Mouse (Mus musculus): ENCODE measurements around the gene Rab35. TPM values are rescaled to one million over a fixed set of nuclear protein-coding genes. Genes with fewer than 3 reads are reported as not detected.

Gene Rab35
- total and polyA plus RNA-seq, 2 experiments = 5.5 to 21.3 TPM

GRCm38 (mm10) chr5:115650885-115651284 lies 19.2 kb downstream of the Rab35 start:
- Histone ChIP-seq H3K79me2 (ENCODE audit: control insufficient read depth, insufficient read depth, low read length) (no peaks in the 10 kb centered on the region), H3K4me1 (ENCODE audit: control insufficient read depth, insufficient read depth, low read length) (peaks cover 2% of the 10 kb centered on the region; the same call in 1 of the 2 replicates), H3K4me3 (ENCODE audit: insufficient read depth, low read depth, low read length) (no peak overlapping the region), H3K27ac (replicated peaks; ENCODE audit: insufficient read depth, low read depth, low read length) (no peak overlapping the region), H3K9ac (ENCODE audit: low read depth, low read length) (no peak overlapping the region), H3K36me3 (ENCODE audit: control insufficient read depth, insufficient read depth, low read length) (peaks cover 3% of the 10 kb centered on the region; the same call in 1 of the 2 replicates), H3K27me3 (ENCODE audit: control insufficient read depth, insufficient read depth, low read length) (no peaks in the 10 kb centered on the region)
- no peak for DNase-seq (ENCODE audit: extremely low read depth, low read depth, low spot score)
- 94% methylated on average over 10 of the region's 10 CpGs for WGBS
- TF ChIP-seq CTCF (IDR thresholded peaks at IDR 0.05; ENCODE audit: low read depth, low read length) (no peak), POLR2A (IDR thresholded peaks at IDR 0.05; ENCODE audit: extremely low read depth, insufficient read depth, low read length) (no peak)

DNA sequence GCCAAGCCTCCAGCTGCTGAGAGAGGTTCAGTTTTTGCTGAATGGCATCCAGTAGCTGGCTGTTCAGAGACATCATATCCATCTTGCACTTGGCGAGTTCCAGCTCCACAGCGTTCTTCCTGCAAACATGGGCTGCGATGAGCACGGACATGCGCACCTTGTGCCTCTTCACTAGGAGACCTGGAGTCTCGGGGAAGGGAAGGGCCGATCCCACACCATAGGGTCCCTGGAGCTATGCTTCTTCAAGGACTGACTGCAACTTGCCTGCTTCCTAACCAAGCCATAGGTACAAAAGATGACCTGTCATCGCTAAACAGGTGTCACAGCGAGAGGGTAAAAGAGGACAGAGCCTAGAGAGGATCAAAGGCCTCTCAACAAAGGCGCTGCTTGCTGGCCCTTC lies 20.1 kb downstream of the Rab35 start:
- WGBS = 94% methylated on average over 10 of the region's 10 CpGs
- DNase-seq (ENCODE audit: extremely low read depth, low read depth, low spot score) = no peak
- H3K4me1 ChIP-seq (ENCODE audit: control insufficient read depth, insufficient read depth, low read length) = peaks cover 2% of the 10 kb centered on the region; the same call in 1 of the 2 replicates
- no peaks in the 10 kb centered on the region for H3K79me2 ChIP-seq (ENCODE audit: control insufficient read depth, insufficient read depth, low read length)
- no peak overlapping the region for H3K27ac ChIP-seq (replicated peaks; ENCODE audit: insufficient read depth, low read depth, low read length)
- H3K9ac ChIP-seq (ENCODE audit: low read depth, low read length) = no peak overlapping the region
- no peak for TF ChIP-seq POLR2A (IDR thresholded peaks at IDR 0.05; ENCODE audit: extremely low read depth, insufficient read depth, low read length)
- TF ChIP-seq CTCF (IDR thresholded peaks at IDR 0.05; ENCODE audit: low read depth, low read length) = no peak
- no peaks in the 10 kb centered on the region for H3K36me3 ChIP-seq (ENCODE audit: control insufficient read depth, insufficient read depth, low read length)
- no peaks in the 10 kb centered on the region for H3K27me3 ChIP-seq (ENCODE audit: control insufficient read depth, insufficient read depth, low read length)
- no peak overlapping the region for H3K4me3 ChIP-seq (ENCODE audit: insufficient read depth, low read depth, low read length)

- peak overlapping the region; percentile 55 for H3K9ac ChIP-seq (ENCODE audit: low read depth, low read length)
- TF ChIP-seq POLR2A (IDR thresholded peaks at IDR 0.05; ENCODE audit: extremely low read depth, insufficient read depth, low read length) = peak; percentile 80
- TF ChIP-seq CTCF (IDR thresholded peaks at IDR 0.05; ENCODE audit: low read depth, low read length) = peak; percentile 91
- 3% methylated on average over 35 of the region's 35 CpGs for WGBS
Measured at GRCm38 (mm10) chr5:115652681-115653575, 21.2 kb downstream of the Rab35 start.

DNA sequence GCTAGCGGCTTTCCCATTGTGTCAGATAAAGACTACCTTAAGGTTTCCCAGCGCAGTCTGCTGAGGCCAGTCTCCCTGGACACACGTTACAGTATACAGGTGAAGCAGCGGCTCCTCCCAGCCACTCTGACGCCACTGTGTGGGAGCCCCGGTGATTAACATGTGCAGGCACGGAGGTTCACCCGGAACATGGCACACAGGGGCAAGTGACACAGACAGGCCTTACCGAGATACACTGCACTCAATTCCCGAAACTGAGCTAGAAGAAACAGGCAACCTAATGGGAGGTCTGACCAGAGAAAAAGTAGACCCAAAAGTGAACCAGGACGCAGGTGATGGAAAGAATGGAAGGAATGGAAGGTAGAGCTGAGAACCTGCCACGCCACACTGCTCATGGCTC lies 22.1 kb downstream of the Rab35 start:
- Histone ChIP-seq H3K27ac (replicated peaks; ENCODE audit: insufficient read depth, low read depth, low read length) (no peak overlapping the region), H3K27me3 (ENCODE audit: control insufficient read depth, insufficient read depth, low read length) (no peaks in the 10 kb centered on the region), H3K79me2 (ENCODE audit: control insufficient read depth, insufficient read depth, low read length) (no peaks in the 10 kb centered on the region), H3K4me3 (ENCODE audit: insufficient read depth, low read depth, low read length) (no peak overlapping the region), H3K4me1 (ENCODE audit: control insufficient read depth, insufficient read depth, low read length) (peaks cover 2% of the 10 kb centered on the region; the same call in 1 of the 2 replicates), H3K9ac (ENCODE audit: low read depth, low read length) (no peak overlapping the region), H3K36me3 (ENCODE audit: control insufficient read depth, insufficient read depth, low read length) (no peaks in the 10 kb centered on the region)
- 98% methylated on average over 12 of the region's 12 CpGs for WGBS
- TF ChIP-seq POLR2A (IDR thresholded peaks at IDR 0.05; ENCODE audit: extremely low read depth, insufficient read depth, low read length) (no peak), CTCF (IDR thresholded peaks at IDR 0.05; ENCODE audit: low read depth, low read length) (no peak)
- DNase-seq (ENCODE audit: extremely low read depth, low read depth, low spot score) = no peak

More at GRCm38 (mm10) chr5:115652681-115653575, 21.2 kb downstream of the Rab35 start:
- peaks cover 2% of the 10 kb centered on the region; the same call in 1 of the 2 replicates for H3K4me1 ChIP-seq (ENCODE audit: control insufficient read depth, insufficient read depth, low read length)
- peak overlapping the region; percentile 52 for H3K4me3 ChIP-seq (ENCODE audit: insufficient read depth, low read depth, low read length)
- peak; percentile 97 for DNase-seq (ENCODE audit: extremely low read depth, low read depth, low spot score)
- no peaks in the 10 kb centered on the region for H3K79me2 ChIP-seq (ENCODE audit: control insufficient read depth, insufficient read depth, low read length)
- peak overlapping the region; percentile 11 for H3K27ac ChIP-seq (replicated peaks; ENCODE audit: insufficient read depth, low read depth, low read length)
- H3K36me3 ChIP-seq (ENCODE audit: control insufficient read depth, insufficient read depth, low read length) = no peaks in the 10 kb centered on the region
- no peaks in the 10 kb centered on the region for H3K27me3 ChIP-seq (ENCODE audit: control insufficient read depth, insufficient read depth, low read length)

DNA sequence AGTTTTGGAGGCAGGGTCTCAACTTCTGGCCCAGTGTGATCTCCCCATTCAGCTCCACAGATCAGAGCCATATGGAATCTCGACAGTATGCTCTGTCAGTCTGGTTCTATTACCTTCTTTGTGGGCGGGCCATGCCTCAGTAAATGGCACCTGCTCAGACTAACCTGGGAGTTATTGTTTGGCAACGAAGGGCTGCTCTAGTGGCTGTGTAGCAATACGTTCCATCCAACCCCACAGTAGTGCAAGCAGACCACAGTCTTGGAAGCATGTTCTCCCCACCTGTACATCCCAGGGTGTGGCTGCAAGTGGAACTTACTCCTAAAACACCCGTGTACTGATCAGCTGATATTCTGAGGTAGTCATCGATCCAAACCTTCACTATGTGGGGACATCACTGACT lies 25.0 kb downstream of the Rab35 start:
- TF ChIP-seq POLR2A (IDR thresholded peaks at IDR 0.05; ENCODE audit: extremely low read depth, insufficient read depth, low read length) (no peak), CTCF (IDR thresholded peaks at IDR 0.05; ENCODE audit: low read depth, low read length) (no peak)
- peaks cover 2% of the 10 kb centered on the region; the same call in 1 of the 2 replicates for H3K4me1 ChIP-seq (ENCODE audit: control insufficient read depth, insufficient read depth, low read length)
- H3K36me3 ChIP-seq (ENCODE audit: control insufficient read depth, insufficient read depth, low read length) = no peaks in the 10 kb centered on the region
- no peak overlapping the region for H3K4me3 ChIP-seq (ENCODE audit: insufficient read depth, low read depth, low read length)
- DNase-seq (ENCODE audit: extremely low read depth, low read depth, low spot score) = no peak
- no peaks in the 10 kb centered on the region for H3K79me2 ChIP-seq (ENCODE audit: control insufficient read depth, insufficient read depth, low read length)
- H3K27ac ChIP-seq (replicated peaks; ENCODE audit: insufficient read depth, low read depth, low read length) = no peak overlapping the region
- no peaks in the 10 kb centered on the region for H3K27me3 ChIP-seq (ENCODE audit: control insufficient read depth, insufficient read depth, low read length)
- WGBS = 72% methylated on average over 6 of the region's 6 CpGs
- no peak overlapping the region for H3K9ac ChIP-seq (ENCODE audit: low read depth, low read length)

DNA sequence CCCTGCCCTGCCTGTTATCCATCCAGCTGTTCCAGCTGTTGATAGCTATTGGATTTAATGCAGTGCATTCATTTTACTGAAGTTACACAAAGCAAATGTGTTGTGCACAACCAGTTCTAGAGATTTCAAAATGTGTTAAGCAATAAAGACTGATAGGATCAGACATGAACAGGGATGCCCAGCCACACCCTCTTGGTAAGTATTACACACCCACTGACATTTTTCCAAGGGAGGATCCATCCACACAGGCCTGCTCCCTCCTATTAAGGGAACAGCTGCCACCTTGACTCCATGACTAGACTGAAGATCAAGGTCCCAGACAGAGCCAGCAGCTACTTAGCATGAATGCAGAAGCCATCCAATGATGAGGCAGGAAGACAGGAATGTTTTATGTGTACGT lies 25.5 kb downstream of the Rab35 start:
- TF ChIP-seq CTCF (IDR thresholded peaks at IDR 0.05; ENCODE audit: low read depth, low read length) = no peak
- TF ChIP-seq POLR2A (IDR thresholded peaks at IDR 0.05; ENCODE audit: extremely low read depth, insufficient read depth, low read length) = no peak
- WGBS = 84% methylated on average over 1 of the region's 1 CpGs
- H3K4me1 ChIP-seq (ENCODE audit: control insufficient read depth, insufficient read depth, low read length) = peaks cover 2% of the 10 kb centered on the region; the same call in 1 of the 2 replicates

More for the DNA sequence above, 25.5 kb downstream of the Rab35 start:
- H3K27ac ChIP-seq (replicated peaks; ENCODE audit: insufficient read depth, low read depth, low read length) = no peak overlapping the region
- no peaks in the 10 kb centered on the region for H3K79me2 ChIP-seq (ENCODE audit: control insufficient read depth, insufficient read depth, low read length)
- DNase-seq (ENCODE audit: extremely low read depth, low read depth, low spot score) = no peak
- H3K9ac ChIP-seq (ENCODE audit: low read depth, low read length) = no peak overlapping the region
- H3K36me3 ChIP-seq (ENCODE audit: control insufficient read depth, insufficient read depth, low read length) = no peaks in the 10 kb centered on the region
- no peak overlapping the region for H3K4me3 ChIP-seq (ENCODE audit: insufficient read depth, low read depth, low read length)
- H3K27me3 ChIP-seq (ENCODE audit: control insufficient read depth, insufficient read depth, low read length) = no peaks in the 10 kb centered on the region

All from liver, adult 2 months (tissue).